Mouse (Mus musculus) forebrain, postnatal 0 days (tissue): ENCODE measurements around the gene Pnrc2. TPM values are rescaled to one million over a fixed set of nuclear protein-coding genes. Genes with fewer than 3 reads are reported as not detected.

ENCODE experiments used
- ATAC-seq: fragments of 200-750 bp; cut with Nextera tagmentation; 2 replicates; pipeline ENCODE4 v1.8.0; 2017; ENCODE audit warnings: mild to moderate bottlenecking, moderate library complexity
- DNase-seq: peaks from one replicate; pipeline ENCODE4 v3.0.0-alpha.2; 2015
- H3K27ac ChIP-seq: fragments of 300-500 bp; sonication (generic); 2 replicates; pipeline ENCODE4 v1.5.1; 2014; ENCODE audit warnings: low read depth, mild to moderate bottlenecking, antibody characterized with exemption, low read length, moderate library complexity, mixed read lengths
- H3K27me3 ChIP-seq: fragments of 300-500 bp; sonication (generic); 2 replicates; pipeline ENCODE4 v1.6.1; 2014; ENCODE audit warnings: mild to moderate bottlenecking, low read length, mixed read lengths; ENCODE audit not compliant: insufficient read depth
- H3K36me3 ChIP-seq: fragments of 300-500 bp; sonication (generic); 2 replicates; pipeline ENCODE4 v1.6.1; 2014; ENCODE audit warnings: mild to moderate bottlenecking, moderate library complexity; ENCODE audit not compliant: insufficient read depth
- H3K4me1 ChIP-seq: fragments of 300-500 bp; sonication (generic); 2 replicates; pipeline ENCODE4 v1.6.1; 2014; ENCODE audit warnings: antibody characterized with exemption; ENCODE audit not compliant: insufficient read depth
- H3K4me2 ChIP-seq: fragments of 300-500 bp; sonication (generic); 2 replicates; pipeline ENCODE4 v1.6.1; 2014; ENCODE audit warnings: low read depth, mild to moderate bottlenecking, moderate library complexity
- H3K4me3 ChIP-seq: fragments of 300-500 bp; sonication (generic); 2 replicates; pipeline ENCODE4 v1.5.1; 2014; ENCODE audit warnings: low read depth, low read length, mixed read lengths
- H3K9ac ChIP-seq: fragments of 300-500 bp; sonication (generic); 2 replicates; pipeline ENCODE4 v1.6.1; 2014; ENCODE audit warnings: mild to moderate bottlenecking
- H3K9me3 ChIP-seq: fragments of 300-500 bp; sonication (generic); 2 replicates; pipeline ENCODE4 v1.6.1; 2016; ENCODE audit warnings: low read length
- CTCF ChIP-seq: sonication (generic); IDR thresholded peaks from 2 replicates; pipeline ENCODE4 v1.5.1; 2016; ENCODE audit warnings: antibody characterized with exemption, control low read depth, low read depth
- WGBS: fragments of 180-500 bp; shearing (Covaris S2); extraction: QIAGEN DNeasy Blood & Tissue Kit; methylation state at CpG from one replicate; pipeline ENCODE4 v1.1.7; 2014; 5-methylcytosine and 5-hydroxymethylcytosine counted together
- polyA plus RNA-seq: library from polyadenylated mRNA; unstranded; fragments of >200 nt; fragmentation: Nextera tagmentation; extraction: Ambion mirVana; gene quantifications from 2 replicates; pipeline ENCODE4 v1.2.1, GENCODE M21; 2015
- total RNA-seq: library from RNA; depleted of rRNA; stranded (reverse); fragments of >200 nt; gene quantifications from 2 replicates; pipeline ENCODE4 v1.2.3, GENCODE M21; 2014

Pnrc2 gene
- total and polyA plus RNA-seq, 2 experiments from 2014 or later, result 73.0 to 75.0 TPM

DNA sequence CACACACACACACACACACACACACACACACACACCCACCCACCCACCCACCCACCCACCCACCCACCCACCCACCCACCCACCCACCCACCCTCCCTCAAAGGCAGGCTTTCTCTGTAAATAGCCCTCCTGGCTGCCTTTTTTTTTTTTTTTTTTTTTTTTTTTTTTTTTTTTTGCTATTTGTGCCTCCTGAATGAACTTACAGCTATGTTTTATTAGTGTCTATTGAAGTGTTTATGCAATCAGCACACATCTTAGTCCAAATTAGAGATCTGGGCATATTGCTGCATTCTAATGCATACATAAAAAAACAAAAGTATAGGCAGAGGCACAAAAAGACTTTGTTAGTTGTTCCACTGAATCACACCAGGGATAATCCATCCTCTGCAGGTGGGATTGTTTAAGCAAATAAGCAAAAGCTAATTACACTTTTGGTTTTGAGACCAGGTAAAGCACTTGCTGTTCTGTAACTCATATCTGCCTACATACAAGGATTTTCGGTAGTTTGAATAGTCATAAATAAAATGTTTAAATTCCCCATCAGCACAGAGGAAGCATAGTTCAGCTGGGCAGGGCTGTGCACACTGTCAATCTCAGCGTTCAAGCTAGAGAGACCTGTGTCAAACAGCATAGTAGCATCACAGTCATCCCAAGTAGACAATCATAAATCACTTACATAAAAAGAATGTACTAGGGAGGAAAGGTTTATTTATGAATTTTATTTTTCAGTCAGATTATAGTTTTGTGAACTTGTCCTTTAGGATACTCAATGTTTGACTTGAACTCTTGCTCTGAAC lies 3.2 kb downstream of the Pnrc2 start:
- H3K9ac ChIP-seq, result 0 out of 2 replicates have a peak overlapping the region, but pooled peaks have one; percentile 2
- no peak for DNase-seq
- WGBS, result 31% methylated on average over 2 of the region's 2 CpGs

GRCm38 (mm10) chr4:135868996-135869395 lies 4.7 kb downstream of the Pnrc2 start:
- H3K27me3 ChIP-seq, result no peaks in the 10 kb centered on the region
- TF ChIP-seq CTCF, result no peak
- H3K36me3 ChIP-seq, result peaks cover 7% of the 10 kb centered on the region

More for the DNA sequence above, 3.2 kb downstream of the Pnrc2 start:
- H3K9me3 ChIP-seq, result no peaks in the 10 kb centered on the region
- peaks cover 7% of the 10 kb centered on the region for H3K36me3 ChIP-seq
- H3K27ac ChIP-seq, result no peak overlapping the region
- no peak for TF ChIP-seq CTCF
- no peaks in the 10 kb centered on the region for H3K27me3 ChIP-seq
- no peak for ATAC-seq
- H3K4me2 ChIP-seq, result peak overlapping the region; percentile 4; the same call in 1 of the 2 replicates
- no peak overlapping the region for H3K4me3 ChIP-seq
- H3K4me1 ChIP-seq, result 0 out of 2 replicates have a peak, but pooled peaks cover 14% of the 10 kb centered on the region

DNA sequence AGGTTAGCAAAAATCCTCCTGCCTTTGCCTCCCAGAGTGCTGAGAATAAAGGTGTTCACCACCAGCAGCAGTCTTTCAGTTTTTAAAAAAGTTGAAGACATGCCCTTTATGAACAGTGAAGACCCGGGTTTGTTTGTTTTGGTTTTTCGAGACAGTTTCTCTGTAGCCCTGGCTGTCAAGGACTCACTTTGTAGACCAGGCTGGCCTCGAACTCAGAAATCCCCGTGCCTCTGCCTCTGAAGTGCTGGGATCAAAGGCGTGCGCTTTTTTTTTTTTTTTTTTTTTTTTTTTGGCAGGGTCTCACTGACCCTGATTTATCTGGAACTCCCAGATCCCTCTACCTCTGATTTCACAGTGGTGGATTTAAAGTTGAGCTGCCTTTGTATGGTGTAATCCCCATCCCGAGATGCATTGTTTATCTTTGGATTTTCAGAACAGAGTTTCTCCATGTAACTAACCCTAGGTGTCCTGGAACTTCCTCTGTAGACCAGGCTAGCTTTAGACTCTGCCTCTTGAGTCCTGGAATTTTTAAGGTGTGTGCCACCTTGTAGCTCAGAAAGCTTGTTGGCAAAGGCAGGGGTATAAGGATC lies 16.0 kb downstream of the Pnrc2 start:
- no peak for DNase-seq
- no peak for TF ChIP-seq CTCF
- Histone ChIP-seq H3K9ac (peak overlapping the region; percentile 91), H3K4me1 (0 out of 2 replicates have a peak, but pooled peaks cover 6% of the 10 kb centered on the region), H3K4me2 (peak overlapping the region; percentile 57), H3K9me3 (no peaks in the 10 kb centered on the region), H3K27ac (0 out of 2 replicates have a peak overlapping the region, but pooled peaks have one; percentile 29), H3K27me3 (no peaks in the 10 kb centered on the region), H3K4me3 (peak overlapping the region; percentile 92), H3K36me3 (no peaks in the 10 kb centered on the region)
- 11% methylated on average over 7 of the region's 7 CpGs for WGBS
- ATAC-seq, result no peak

More at GRCm38 (mm10) chr4:135868996-135869395, 4.7 kb downstream of the Pnrc2 start:
- Histone ChIP-seq H3K4me1 (0 out of 2 replicates have a peak, but pooled peaks cover 8% of the 10 kb centered on the region), H3K4me2 (no peak overlapping the region), H3K9ac (no peak overlapping the region), H3K9me3 (no peaks in the 10 kb centered on the region), H3K4me3 (no peak overlapping the region), H3K27ac (no peak overlapping the region)
- DNase-seq, result no peak
- no peak for ATAC-seq
- WGBS, result 59% methylated on average over 2 of the region's 2 CpGs

GRCm38 (mm10) chr4:135856223-135857091 lies 17.2 kb downstream of the Pnrc2 start:
- Histone ChIP-seq H3K4me1 (0 out of 2 replicates have a peak, but pooled peaks cover 6% of the 10 kb centered on the region), H3K27me3 (no peaks in the 10 kb centered on the region), H3K36me3 (no peaks in the 10 kb centered on the region), H3K4me2 (peak overlapping the region; percentile 57), H3K9me3 (no peaks in the 10 kb centered on the region), H3K27ac (peak overlapping the region; percentile 98), H3K4me3 (peak overlapping the region; percentile 92), H3K9ac (peak overlapping the region; percentile 91)
- DNase-seq (peak; percentile 70), ATAC-seq (peak; percentile 62)
- WGBS, result under 1% methylated on average over 71 of the region's 91 CpGs
- no peak for TF ChIP-seq CTCF

GRCm38 (mm10) chr4:135855536-135856222 lies 18.0 kb downstream of the Pnrc2 start, which contains the start of gene Srsf10:
Gene Srsf10 (plus strand): TSS chr4:135855747.
- TF ChIP-seq CTCF, result no peak
- no peaks in the 10 kb centered on the region for H3K36me3 ChIP-seq
- peak; percentile 100 for DNase-seq
- peak; percentile 97 for ATAC-seq
- peak within 1 kb of the TSS; percentile 99 for H3K27ac ChIP-seq
- no peaks in the 10 kb centered on the region for H3K27me3 ChIP-seq
- H3K4me2 ChIP-seq, result peak within 1 kb of the TSS; percentile 80
- H3K4me3 ChIP-seq, result peak within 1 kb of the TSS; percentile 92
- H3K9ac ChIP-seq, result peak within 1 kb of the TSS; percentile 91
- WGBS, result 2% methylated on average over 59 of the region's 67 CpGs
- H3K4me1 ChIP-seq, result peaks cover 7% of the 10 kb centered on the region; the same call in 1 of the 2 replicates
- H3K9me3 ChIP-seq, result no peaks in the 10 kb centered on the region

DNA sequence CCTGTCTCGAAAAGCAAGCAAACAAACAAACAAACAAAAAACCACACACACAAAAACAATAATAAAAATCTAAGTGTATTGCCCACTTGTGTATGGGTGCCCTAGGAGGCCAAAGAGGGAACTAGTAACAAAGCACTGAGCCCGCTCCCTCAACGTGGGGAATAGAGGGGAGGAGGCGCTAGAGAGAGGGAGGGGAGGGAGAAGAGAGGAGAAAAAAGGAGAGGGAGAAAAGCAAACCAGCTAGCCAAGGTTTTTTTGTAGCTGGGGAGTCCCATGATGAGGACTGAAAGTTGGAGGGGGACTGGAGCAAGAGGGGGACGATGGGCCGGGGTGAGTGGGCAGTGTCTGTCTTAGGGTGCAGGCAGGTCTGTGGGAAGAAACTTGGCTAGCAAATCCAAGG lies 18.6 kb downstream of the Pnrc2 start:
- no peaks in the 10 kb centered on the region for H3K9me3 ChIP-seq
- H3K27me3 ChIP-seq, result no peaks in the 10 kb centered on the region
- no peaks in the 10 kb centered on the region for H3K36me3 ChIP-seq
- peak overlapping the region; percentile 92 for H3K4me3 ChIP-seq
- peak overlapping the region; percentile 99 for H3K27ac ChIP-seq
- peak; percentile 45 for TF ChIP-seq CTCF
- DNase-seq (no peak), ATAC-seq (peak; percentile 4; the same call in 1 of the 2 replicates)
- WGBS, result 6% methylated on average over 6 of the region's 6 CpGs
- H3K4me2 ChIP-seq, result peak overlapping the region; percentile 80
- peaks cover 13% of the 10 kb centered on the region; the same call in 1 of the 2 replicates for H3K4me1 ChIP-seq
- H3K9ac ChIP-seq, result peak overlapping the region; percentile 91
